8 mouse cellular contexts compared by ENCODE assay signal in genomic region chr12:65076906-65077305, GRCm38 (mm10). TPM values are rescaled to one million over a fixed set of nuclear protein-coding genes. Genes with fewer than 3 reads are reported as not detected.
DNase-seq lines count a peak whose midpoint lies in the region; ATAC-seq and TF ChIP-seq lines count a peak whose summit lies in the region.
"Had no signal": no experiment of that assay in that cellular context is flagged by ENCODE, and none has a peak within 500 bp of the region (broad histone marks: within the 10 kb centered on the region; RNA-seq: fewer than 3 reads in every experiment).

No protein-coding gene starts in this region.

- no peak for ATAC-seq in lung, postnatal 0 days
- ATAC-seq in forebrain, embryonic 13.5 days: no peak
- no peak for ATAC-seq in limb, embryonic 15.5 days (ENCODE audit: insufficient number of reproducible peaks, low FRiP score, low TSS enrichment, low read depth)

- no peaks in the 10 kb centered on the region for H3K27me3 ChIP-seq in lung, postnatal 0 days (replicated peaks; ENCODE audit: insufficient read depth, low read length)
- H3K27me3 ChIP-seq in forebrain, embryonic 13.5 days: no peaks in the 10 kb centered on the region
- no peaks in the 10 kb centered on the region for H3K27me3 ChIP-seq in limb, embryonic 15.5 days
- no peaks in the 10 kb centered on the region; the same call in 1 of the 2 replicates for H3K27me3 ChIP-seq in splenic B cell, adult 2 months (ENCODE audit: control insufficient read depth, insufficient read depth, low read length, poor library complexity, severe bottlenecking)

- no peaks in the 10 kb centered on the region for H3K9me3 ChIP-seq in lung, postnatal 0 days (ENCODE audit: low read length)
- no peaks in the 10 kb centered on the region for H3K9me3 ChIP-seq in forebrain, embryonic 13.5 days (replicated peaks)
- no peaks in the 10 kb centered on the region for H3K9me3 ChIP-seq in limb, embryonic 15.5 days

- H3K36me3 ChIP-seq in lung, postnatal 0 days (ENCODE audit: insufficient read depth, low read length): no peaks in the 10 kb centered on the region
- H3K36me3 ChIP-seq in forebrain, embryonic 13.5 days (ENCODE audit: poor library complexity, severe bottlenecking): peaks cover 11% of the 10 kb centered on the region
- H3K36me3 ChIP-seq in limb, embryonic 15.5 days: peaks cover 5% of the 10 kb centered on the region; the same call in 1 of the 2 replicates
- 0 out of 2 replicates have a peak, but pooled peaks cover 2% of the 10 kb centered on the region for H3K36me3 ChIP-seq in splenic B cell, adult 2 months (ENCODE audit: control insufficient read depth, insufficient read depth, low read length, poor library complexity, severe bottlenecking)

- H3K4me1 ChIP-seq in lung, postnatal 0 days (ENCODE audit: insufficient read depth, low read depth, low read length): no peaks in the 10 kb centered on the region
- peaks cover 42% of the 10 kb centered on the region for H3K4me1 ChIP-seq in forebrain, embryonic 13.5 days
- H3K4me1 ChIP-seq in limb, embryonic 15.5 days: peaks cover 19% of the 10 kb centered on the region

- TF ChIP-seq CTCF in lung, postnatal 0 days (IDR thresholded peaks at IDR 0.05): no peak

- no peak overlapping the region for H3K27ac ChIP-seq in lung, postnatal 0 days (ENCODE audit: low read length)
- H3K27ac ChIP-seq in forebrain, embryonic 13.5 days: no peak overlapping the region
- H3K27ac ChIP-seq in limb, embryonic 15.5 days: no peak overlapping the region

- TF ChIP-seq EP300 in lung, postnatal 0 days (IDR thresholded peaks at IDR 0.05): no peak

- no peak overlapping the region for H3K9ac ChIP-seq in lung, postnatal 0 days (replicated peaks; ENCODE audit: low read depth)
- peak overlapping the region; percentile 89; the same call in 1 of the 2 replicates for H3K9ac ChIP-seq in forebrain, embryonic 13.5 days
- no peak overlapping the region for H3K9ac ChIP-seq in limb, embryonic 15.5 days

- WGBS in lung, postnatal 0 days: 67% methylated on average over 9 of the region's 9 CpGs
- 91% methylated on average over 9 of the region's 9 CpGs for WGBS in forebrain, embryonic 13.5 days
- 77% methylated on average over 9 of the region's 9 CpGs for WGBS in limb, embryonic 15.5 days

- peak overlapping the region; percentile 80; the same call in 1 of the 2 replicates for H3K4me2 ChIP-seq in lung, postnatal 0 days (replicated peaks; ENCODE audit: low read depth, low read length)
- peak overlapping the region; percentile 93 for H3K4me2 ChIP-seq in forebrain, embryonic 13.5 days
- H3K4me2 ChIP-seq in limb, embryonic 15.5 days: peak overlapping the region; percentile 74

- H3K4me3 ChIP-seq in lung, postnatal 0 days (ENCODE audit: low read depth, low read length): no peak overlapping the region
- H3K4me3 ChIP-seq in forebrain, embryonic 13.5 days: peak overlapping the region; percentile 86
- H3K4me3 ChIP-seq in limb, embryonic 15.5 days: 0 out of 2 replicates have a peak overlapping the region, but pooled peaks have one; percentile 83

- DNase-seq in lung, postnatal 0 days (ENCODE audit: low spot score): no peak
- DNase-seq in lung, adult 18-20 months: no peak
- DNase-seq in splenic B cell, adult 2 months (ENCODE audit: low read depth, low spot score): peak; percentile 62
- DNase-seq in gastrocnemius, postnatal 25 days: no peak
- no peak for DNase-seq in kidney, postnatal 4 days
- DNase-seq: thymus, postnatal 36 days had no signal

RNA-seq across cellular contexts. Expression of gene Fancm, which starts 1.5 kb away (rescaled TPM):
- polyA plus RNA-seq in lung, postnatal 0 days (2015; fragmentation: Nextera tagmentation; extraction: Ambion mirVana): 3.7 and 4.1 TPM in 2 replicates
- polyA plus RNA-seq in forebrain, embryonic 13.5 days (2015; fragmentation: Nextera tagmentation; extraction: Ambion mirVana): 11.8 and 13.9 TPM in 2 replicates
- polyA plus RNA-seq in limb, embryonic 15.5 days (2015; fragmentation: Nextera tagmentation; extraction: Ambion mirVana): 6.3 and 9.0 TPM in 2 replicates
- 1 to 10 TPM; 1.6 to 3.4 TPM for total RNA-seq in gastrocnemius, postnatal 25 days (2021)

RNA-seq across cellular contexts. Expression of gene Fkbp3, which starts 3.1 kb away (rescaled TPM):
- polyA plus RNA-seq in lung, postnatal 0 days (2015; fragmentation: Nextera tagmentation; extraction: Ambion mirVana): 131 and 141 TPM in 2 replicates
- 636 and 684 TPM in 2 replicates for polyA plus RNA-seq in forebrain, embryonic 13.5 days (2015; fragmentation: Nextera tagmentation; extraction: Ambion mirVana)
- polyA plus RNA-seq in limb, embryonic 15.5 days (2015; fragmentation: Nextera tagmentation; extraction: Ambion mirVana): 342 and 385 TPM in 2 replicates
- total RNA-seq in gastrocnemius, postnatal 25 days (2021): 100 to 1,000 TPM; 177 to 185 TPM

RNA-seq across cellular contexts. Expression of gene Prpf39, which starts 40.8 kb away (rescaled TPM):
- 27.9 and 32.1 TPM in 2 replicates for polyA plus RNA-seq in lung, postnatal 0 days (2015; fragmentation: Nextera tagmentation; extraction: Ambion mirVana)
- 63.2 and 64.9 TPM in 2 replicates for polyA plus RNA-seq in forebrain, embryonic 13.5 days (2015; fragmentation: Nextera tagmentation; extraction: Ambion mirVana)
- 57.6 and 61.9 TPM in 2 replicates for polyA plus RNA-seq in limb, embryonic 15.5 days (2015; fragmentation: Nextera tagmentation; extraction: Ambion mirVana)
- total RNA-seq in gastrocnemius, postnatal 25 days (2021): 10 to 100 TPM; 12.0 to 12.2 TPM
